Mouse (Mus musculus): ENCODE results near the gene Nps. TPM values are rescaled to one million over a fixed set of nuclear protein-coding genes. Genes with fewer than 3 reads are reported as not detected.

The Nps gene
- total RNA-seq, 2 experiments from 2014 or later = not detected

Other genes with a start within 250 kb of the Nps start
- gene Foxi2, start 151.6 kb downstream of the Nps start, total RNA-seq (2021) = not detected